Mouse (Mus musculus): ENCODE results near the gene Sstr2.
A peak's percentile ranks its signal among the peaks of the same experiment; 100 is the strongest.

Gene Sstr2

GRCm38 (mm10) chr11:113621001-113621400, 1.9 kb downstream of the Sstr2 start:
- DNase-seq, result no peak

- no peak for DNase-seq
Observed at GRCm38 (mm10) chr11:113622028-113622427, 2.9 kb downstream of the Sstr2 start.

- DNase-seq, result peak; percentile 22
Observed at GRCm38 (mm10) chr11:113625437-113625836, 6.3 kb downstream of the Sstr2 start.

GRCm38 (mm10) chr11:113627785-113628184, 8.6 kb downstream of the Sstr2 start:
- peak; percentile 33 for DNase-seq

- no peak for DNase-seq
Observed at GRCm38 (mm10) chr11:113630642-113631041, 11.5 kb downstream of the Sstr2 start.

- DNase-seq, result peak; percentile 16
Observed at GRCm38 (mm10) chr11:113631302-113631701, 12.2 kb downstream of the Sstr2 start.

GRCm38 (mm10) chr11:113631862-113632261, 12.7 kb downstream of the Sstr2 start:
- DNase-seq, result no peak

- no peak for DNase-seq
Observed at GRCm38 (mm10) chr11:113632303-113632702, 13.2 kb downstream of the Sstr2 start.

GRCm38 (mm10) chr11:113633398-113633797, 14.3 kb downstream of the Sstr2 start:
- DNase-seq, result no peak

GRCm38 (mm10) chr11:113634699-113635121, 15.6 kb downstream of the Sstr2 start:
- DNase-seq, result no peak

GRCm38 (mm10) chr11:113638680-113639079, 19.5 kb downstream of the Sstr2 start:
- no peak for DNase-seq

- no peak for DNase-seq
Observed at GRCm38 (mm10) chr11:113645181-113645580, 26.0 kb downstream of the Sstr2 start.

GRCm38 (mm10) chr11:113648152-113648551, 29.0 kb downstream of the Sstr2 start:
- DNase-seq, result peak; percentile 88

- DNase-seq, result no peak
Observed at GRCm38 (mm10) chr11:113648690-113649352, 29.7 kb downstream of the Sstr2 start, which contains the start of gene Cog1. Cog1 (plus strand) TSS chr11:113649169.

GRCm38 (mm10) chr11:113649353-113650210, 30.4 kb downstream of the Sstr2 start, which contains the start of gene Slc39a11:
Slc39a11 (minus strand) TSS chr11:113650079.
- peak; percentile 75 for DNase-seq

GRCm38 (mm10) chr11:113651206-113651906, 32.2 kb downstream of the Sstr2 start:
- DNase-seq, result no peak

- peak; percentile 47 for DNase-seq
Observed at GRCm38 (mm10) chr11:113651907-113652273, 32.7 kb downstream of the Sstr2 start.

GRCm38 (mm10) chr11:113652516-113652915, 33.4 kb downstream of the Sstr2 start:
- DNase-seq, result no peak

- no peak for DNase-seq
Observed at GRCm38 (mm10) chr11:113654105-113654504, 35.0 kb downstream of the Sstr2 start.

GRCm38 (mm10) chr11:113654561-113655270, 35.6 kb downstream of the Sstr2 start:
- DNase-seq, result no peak

GRCm38 (mm10) chr11:113656511-113656932, 37.4 kb downstream of the Sstr2 start:
- no peak for DNase-seq

- no peak for DNase-seq
Observed at GRCm38 (mm10) chr11:113657221-113657620, 38.1 kb downstream of the Sstr2 start.

- no peak for DNase-seq
Observed at GRCm38 (mm10) chr11:113658319-113658718, 39.2 kb downstream of the Sstr2 start.
